Mouse (Mus musculus) stomach, postnatal 0 days (tissue): ENCODE data around the gene Dmrt2. TPM values are rescaled to one million over a fixed set of nuclear protein-coding genes. Genes with fewer than 3 reads are reported as not detected.

Experiments
- ATAC-seq: fragments of 200-750 bp; cut with Nextera tagmentation; 2 replicates; pipeline ENCODE4 v1.8.0; 2017; ENCODE audit not compliant: low FRiP score, low TSS enrichment
- DNase-seq: peaks from one replicate; pipeline ENCODE4 v3.0.0-alpha.2; 2016; ENCODE audit warnings: low spot score
- H3K27ac ChIP-seq: fragments of 300-500 bp; sonication (generic); replicated peaks from 2 replicates; pipeline ENCODE4 v1.5.1; 2014; ENCODE audit warnings: mild to moderate bottlenecking, control low read depth
- H3K27me3 ChIP-seq: fragments of 300-500 bp; sonication (generic); 2 replicates; pipeline ENCODE4 v1.6.1; 2014; ENCODE audit warnings: low read length; ENCODE audit not compliant: control insufficient read depth, insufficient read depth
- H3K36me3 ChIP-seq: fragments of 300-500 bp; sonication (generic); 2 replicates; pipeline ENCODE4 v1.6.1; 2014; ENCODE audit warnings: low read length, mixed read lengths; ENCODE audit not compliant: control insufficient read depth, insufficient read depth
- H3K4me1 ChIP-seq: fragments of 300-500 bp; sonication (generic); replicated peaks from 2 replicates; pipeline ENCODE4 v1.6.1; 2014; ENCODE audit warnings: antibody characterized with exemption; ENCODE audit not compliant: control insufficient read depth, insufficient read depth
- H3K4me2 ChIP-seq: fragments of 300-500 bp; sonication (generic); replicated peaks from 2 replicates; pipeline ENCODE4 v1.6.1; 2014; ENCODE audit warnings: low read depth, mild to moderate bottlenecking, control low read depth, moderate library complexity
- H3K4me3 ChIP-seq: fragments of 300-500 bp; sonication (generic); 2 replicates; pipeline ENCODE4 v1.5.1; 2014; ENCODE audit warnings: low read depth, low read length, control low read depth
- H3K9ac ChIP-seq: fragments of 300-500 bp; sonication (generic); 2 replicates; pipeline ENCODE4 v1.6.1; 2014; ENCODE audit warnings: mild to moderate bottlenecking, low read length, control low read depth, mixed read lengths
- H3K9me3 ChIP-seq: fragments of 300-500 bp; sonication (generic); 2 replicates; pipeline ENCODE4 v1.6.1; 2016; ENCODE audit warnings: low read length; ENCODE audit not compliant: control insufficient read depth
- CTCF ChIP-seq: IDR thresholded peaks from 2 replicates; pipeline ENCODE4 v1.5.1; 2016; ENCODE audit warnings: antibody characterized with exemption, low read depth, mild to moderate bottlenecking, moderate library complexity
- EP300 ChIP-seq: optimal IDR thresholded peaks from 2 replicates; pipeline ENCODE3; 2016; ENCODE audit warnings: antibody characterized with exemption
- WGBS: fragments of 180-500 bp; shearing (Covaris S2); extraction: QIAGEN DNeasy Blood & Tissue Kit; methylation state at CpG from one replicate; pipeline ENCODE4 v1.1.7; 2014; 5-methylcytosine and 5-hydroxymethylcytosine counted together
- polyA plus RNA-seq: library from polyadenylated mRNA; unstranded; fragments of >200 nt; fragmentation: Nextera tagmentation; extraction: Ambion mirVana; gene quantifications from 2 replicates; pipeline ENCODE4 v1.2.1, GENCODE M21; 2015

The Dmrt2 gene
- 1.2 and 1.3 TPM in 2 replicates for polyA plus RNA-seq

DNA sequence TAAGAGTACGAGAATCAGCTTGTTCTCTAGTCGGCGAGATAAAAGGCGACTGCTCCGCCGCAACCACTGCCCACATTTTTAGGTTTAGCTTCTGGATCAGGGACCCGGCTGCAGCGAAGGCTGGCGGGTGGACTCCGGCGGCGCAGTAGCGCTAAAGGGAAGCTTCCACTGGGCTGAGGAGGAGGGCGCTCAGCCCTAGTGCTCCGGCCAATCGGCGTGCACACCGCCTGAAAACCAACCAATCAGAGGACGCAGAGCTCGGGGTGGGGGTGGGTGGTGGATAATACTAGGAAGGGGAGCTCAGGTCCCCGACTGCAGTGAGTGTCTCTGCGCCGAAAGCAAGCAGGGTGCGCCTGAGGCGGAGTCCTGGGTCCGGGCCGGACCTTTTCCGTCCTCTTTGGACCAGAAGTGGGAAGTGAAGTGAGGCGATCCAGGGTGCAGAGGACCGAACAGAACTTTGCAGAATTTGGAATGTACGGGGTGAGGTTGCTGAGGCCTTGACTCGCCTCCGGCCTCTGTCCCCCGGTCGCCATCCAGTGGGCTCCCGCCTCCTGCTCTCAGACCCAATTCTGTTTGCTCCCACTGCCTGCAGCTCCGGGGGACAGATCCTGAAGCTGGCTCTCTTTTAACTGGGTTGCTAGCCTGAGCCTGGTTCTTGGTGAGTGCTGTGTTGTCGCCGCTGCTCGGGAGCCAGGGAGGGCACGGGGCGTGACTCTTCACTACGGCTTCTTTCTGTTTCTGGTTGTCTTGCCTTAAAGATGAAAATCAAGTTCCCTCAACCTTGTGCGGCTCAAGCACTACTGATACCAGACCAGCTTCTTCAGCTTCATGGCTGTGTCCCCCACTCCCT, at the start of gene Dmrt2:
Gene Dmrt2, plus strand, starts transcription at position 311 of the 850 bp plus-strand sequence.
- H3K4me3 ChIP-seq, result peak within 1 kb of the TSS; percentile 42
- no peaks in the 10 kb centered on the region for H3K9me3 ChIP-seq
- peak; percentile 85 for ATAC-seq
- 2% methylated on average over 43 of the region's 44 CpGs for WGBS
- H3K4me1 ChIP-seq, result no peaks in the 10 kb centered on the region
- 0 out of 2 replicates have a peak within 1 kb of the TSS, but pooled peaks have one; percentile 13 for H3K9ac ChIP-seq
- TF ChIP-seq EP300 (no peak), CTCF (no peak)
- H3K4me2 ChIP-seq, result peak within 1 kb of the TSS; percentile 67
- H3K27me3 ChIP-seq, result peaks cover 31% of the 10 kb centered on the region; the same call in 1 of the 2 replicates
- H3K36me3 ChIP-seq, result no peaks in the 10 kb centered on the region
- no peak within 1 kb of the TSS for H3K27ac ChIP-seq
- peak; percentile 67 for DNase-seq

DNA sequence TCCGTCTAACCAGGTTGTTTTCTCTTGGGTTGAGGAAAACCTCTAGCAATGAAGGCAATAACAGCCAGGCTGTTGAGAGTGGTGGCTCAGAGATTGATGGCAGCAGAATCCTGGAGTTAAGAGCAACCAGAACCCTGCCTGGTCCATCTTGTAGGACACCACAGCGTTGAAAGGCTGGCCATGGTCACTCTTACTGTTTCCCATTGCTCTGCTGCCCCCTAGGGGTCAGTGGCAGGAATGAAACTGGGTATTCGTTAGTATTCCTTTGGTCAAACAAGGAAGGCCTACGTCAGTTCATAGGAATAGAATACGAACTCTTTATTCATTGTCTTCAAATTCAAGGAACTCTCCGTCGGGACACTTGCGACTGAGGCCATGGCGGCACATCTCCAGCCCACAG, 43.7 kb upstream of the Dmrt2 start:
- Histone ChIP-seq H3K4me1 (no peaks in the 10 kb centered on the region), H3K4me2 (no peak overlapping the region), H3K4me3 (no peak overlapping the region), H3K9ac (no peak overlapping the region), H3K27me3 (peaks cover 3% of the 10 kb centered on the region; the same call in 1 of the 2 replicates), H3K27ac (no peak overlapping the region), H3K9me3 (no peaks in the 10 kb centered on the region), H3K36me3 (no peaks in the 10 kb centered on the region)
- ATAC-seq (peak; percentile 60; the same call in 1 of the 2 replicates), DNase-seq (peak; percentile 76)
- TF ChIP-seq CTCF (peak; percentile 97), EP300 (no peak)
- WGBS, result 14% methylated on average over 9 of the region's 9 CpGs

DNA sequence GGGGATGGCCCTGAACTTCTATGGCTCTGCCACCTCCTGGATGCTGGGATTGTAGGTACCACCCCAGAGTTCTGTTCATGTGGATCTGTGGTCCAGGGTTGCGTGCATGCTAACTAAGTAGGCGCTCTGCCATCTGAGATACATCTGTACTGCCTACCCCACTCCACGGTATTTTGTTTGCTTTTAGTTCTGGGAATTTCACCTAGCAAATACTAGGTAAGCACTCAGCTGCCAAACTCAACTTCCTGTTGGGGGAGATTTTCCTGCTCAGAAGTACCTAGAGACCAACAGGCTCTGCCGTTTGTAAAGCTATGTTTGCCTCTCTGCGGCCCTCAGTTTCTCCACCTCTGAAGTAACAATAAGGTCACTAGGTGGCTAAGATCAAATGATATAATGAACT, 37.1 kb upstream of the Dmrt2 start:
- Histone ChIP-seq H3K9me3 (no peaks in the 10 kb centered on the region), H3K27ac (no peak overlapping the region), H3K4me2 (no peak overlapping the region), H3K36me3 (no peaks in the 10 kb centered on the region), H3K27me3 (no peaks in the 10 kb centered on the region), H3K9ac (no peak overlapping the region), H3K4me1 (no peaks in the 10 kb centered on the region), H3K4me3 (no peak overlapping the region)
- ATAC-seq (no peak), DNase-seq (no peak)
- TF ChIP-seq CTCF (no peak), EP300 (no peak)
- 56% methylated on average over 5 of the region's 5 CpGs for WGBS

DNA sequence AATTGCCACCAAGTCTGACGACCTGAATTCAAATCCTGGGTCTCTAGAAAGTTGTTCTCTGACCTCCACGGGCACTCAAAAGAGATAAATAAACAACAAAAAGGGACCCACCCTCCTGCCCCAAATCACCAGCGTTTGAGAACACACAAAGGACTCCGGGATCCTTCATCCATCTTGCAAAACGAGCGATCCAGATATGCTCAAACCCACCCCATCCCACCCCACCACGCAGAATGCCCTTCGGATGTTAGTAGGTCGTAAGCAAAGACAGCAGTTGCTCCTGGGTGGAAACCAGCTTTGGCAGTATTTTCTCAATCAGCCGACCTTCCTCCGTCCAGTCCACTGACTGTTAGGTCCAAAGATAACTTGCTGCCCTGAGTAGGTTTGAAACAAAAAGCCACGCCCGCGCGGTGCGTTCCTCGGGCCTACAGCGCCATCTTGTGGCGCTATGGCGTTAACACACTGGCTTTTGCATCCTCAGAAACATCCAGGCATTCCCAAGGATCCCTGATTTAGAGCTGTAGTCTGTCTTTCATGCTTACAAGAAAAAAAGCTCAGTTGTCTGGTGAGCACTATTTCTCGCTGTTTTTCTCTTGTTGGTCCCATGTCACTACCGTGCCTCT, 36.5 kb upstream of the Dmrt2 start:
- no peaks in the 10 kb centered on the region for H3K9me3 ChIP-seq
- H3K4me1 ChIP-seq, result no peaks in the 10 kb centered on the region
- H3K36me3 ChIP-seq, result no peaks in the 10 kb centered on the region
- 0 out of 2 replicates have a peak, but pooled peaks have one; percentile 47 for ATAC-seq
- H3K27ac ChIP-seq, result no peak overlapping the region
- no peaks in the 10 kb centered on the region for H3K27me3 ChIP-seq
- peak; percentile 79 for DNase-seq
- TF ChIP-seq CTCF (peak; percentile 98), EP300 (no peak)
- H3K9ac ChIP-seq, result no peak overlapping the region
- H3K4me3 ChIP-seq, result peak overlapping the region; percentile 18; the same call in 1 of the 2 replicates
- 10% methylated on average over 22 of the region's 22 CpGs for WGBS
- peak overlapping the region; percentile 41 for H3K4me2 ChIP-seq

DNA sequence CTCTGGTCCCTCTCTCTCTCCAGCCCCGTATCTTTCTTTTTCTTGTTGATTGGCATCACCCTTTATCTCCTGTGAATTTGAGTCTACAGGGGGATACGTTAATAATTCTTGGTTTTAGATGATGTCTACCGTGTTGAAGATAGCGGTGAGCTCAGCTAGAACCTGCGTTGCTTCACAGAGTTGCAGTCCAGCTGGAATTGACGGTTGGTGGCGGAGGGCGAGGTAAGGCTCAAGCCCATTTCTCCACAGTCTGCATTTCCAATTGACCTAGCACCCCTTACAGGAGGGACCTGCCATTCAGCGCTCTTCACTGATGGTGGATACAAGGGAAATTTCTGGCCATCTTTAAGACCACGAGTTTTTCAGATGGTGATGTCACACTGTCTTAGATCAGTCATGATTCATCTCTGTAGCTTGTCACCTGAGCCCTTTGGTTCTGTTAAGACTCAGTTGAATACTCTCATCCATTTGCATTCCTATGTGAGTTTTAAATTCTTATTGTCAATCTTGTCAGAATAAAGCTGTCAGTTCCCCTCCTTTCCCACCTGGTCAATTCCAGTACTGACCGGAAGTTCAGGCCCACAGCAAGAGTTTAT, 33.3 kb upstream of the Dmrt2 start:
- H3K4me1 ChIP-seq, result no peaks in the 10 kb centered on the region
- no peak overlapping the region for H3K9ac ChIP-seq
- TF ChIP-seq EP300 (no peak), CTCF (no peak)
- ATAC-seq, result no peak
- no peaks in the 10 kb centered on the region for H3K9me3 ChIP-seq
- no peak overlapping the region for H3K27ac ChIP-seq
- H3K4me2 ChIP-seq, result no peak overlapping the region
- H3K36me3 ChIP-seq, result no peaks in the 10 kb centered on the region
- H3K27me3 ChIP-seq, result no peaks in the 10 kb centered on the region
- no peak for DNase-seq
- no peak overlapping the region for H3K4me3 ChIP-seq
- WGBS, result 75% methylated on average over 11 of the region's 11 CpGs
